Mouse (Mus musculus): ENCODE data around the gene Htr1b. TPM values are rescaled to one million over a fixed set of nuclear protein-coding genes. Genes with fewer than 3 reads are reported as not detected.

Gene Htr1b
- polyA plus RNA-seq, 1 experiment = 0.27 TPM

- no peak overlapping the region for H3K4me3 ChIP-seq (ENCODE audit: extremely low read depth, insufficient read depth, insufficient read length)
- DNase-seq (ENCODE audit: low read depth in 1 of 2, low spot score in 2 of 2) = no peak
- H3K27me3 ChIP-seq (ENCODE audit: control insufficient read depth, insufficient read depth, low read length) = peaks cover 15% of the 10 kb centered on the region
- 6% methylated on average over 27 of the region's 27 CpGs for WGBS
- H3K27ac ChIP-seq (ENCODE audit: insufficient read depth, low read length) = no peak overlapping the region
- H3K4me1 ChIP-seq (ENCODE audit: control insufficient read depth, insufficient read depth, insufficient read length) = peaks cover 10% of the 10 kb centered on the region
- no peak for TF ChIP-seq POLR2A (IDR thresholded peaks at IDR 0.05; ENCODE audit: low read depth, low read length)
- no peak for TF ChIP-seq CTCF (IDR thresholded peaks at IDR 0.05; ENCODE audit: extremely low read depth, insufficient read depth, insufficient read length, insufficient replicate concordance)
- no peaks in the 10 kb centered on the region for H3K36me3 ChIP-seq (ENCODE audit: control insufficient read depth, insufficient read depth, low read length)
Measured at GRCm38 (mm10) chr9:81631581-81632091, 2.0 kb downstream of the Htr1b start.

DNA sequence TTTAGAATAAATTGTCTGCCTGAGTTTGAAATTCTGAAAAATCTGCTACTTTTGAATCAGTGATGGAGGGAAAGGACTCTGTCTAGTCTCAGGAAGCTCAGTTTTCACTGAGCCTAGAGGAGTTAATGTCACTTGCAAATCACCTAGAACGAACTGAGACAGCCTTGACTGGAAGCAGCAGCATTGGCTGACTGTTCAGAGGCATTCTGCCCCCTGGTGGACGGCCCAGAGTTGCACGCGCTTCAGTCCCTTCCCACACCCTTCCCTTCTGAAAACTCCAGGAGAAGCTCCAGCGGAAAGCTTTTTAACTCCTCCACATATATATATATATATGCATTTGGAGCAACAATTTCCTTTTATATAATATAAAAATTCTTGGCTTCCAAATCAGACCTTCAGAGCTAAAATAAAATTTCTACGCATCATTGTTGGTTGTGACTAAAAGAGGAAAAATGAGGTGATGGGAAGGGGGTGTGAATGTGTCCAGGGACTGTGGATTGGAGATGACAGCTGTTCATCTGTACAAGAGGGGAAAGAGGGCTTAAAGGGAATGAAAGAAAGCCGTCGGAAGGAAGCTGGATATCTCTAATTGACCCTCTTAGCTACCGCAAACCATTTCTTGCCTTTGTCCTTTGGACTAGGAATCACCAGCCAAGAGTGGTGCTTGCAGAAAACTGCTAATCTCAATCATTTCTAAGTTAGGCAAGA, 6.6 kb downstream of the Htr1b start:
- 46% methylated on average over 9 of the region's 9 CpGs for WGBS
- Histone ChIP-seq H3K4me3 (ENCODE audit: extremely low read depth, insufficient read depth, insufficient read length) (no peak overlapping the region), H3K36me3 (ENCODE audit: control insufficient read depth, insufficient read depth, low read length) (no peaks in the 10 kb centered on the region), H3K27ac (ENCODE audit: insufficient read depth, low read length) (no peak overlapping the region), H3K27me3 (ENCODE audit: control insufficient read depth, insufficient read depth, low read length) (peaks cover 2% of the 10 kb centered on the region; the same call in 1 of the 2 replicates), H3K4me1 (ENCODE audit: control insufficient read depth, insufficient read depth, insufficient read length) (no peaks in the 10 kb centered on the region; the same call in 1 of the 2 replicates)
- TF ChIP-seq CTCF (IDR thresholded peaks at IDR 0.05; ENCODE audit: extremely low read depth, insufficient read depth, insufficient read length, insufficient replicate concordance) = peak; percentile 86
- TF ChIP-seq POLR2A (IDR thresholded peaks at IDR 0.05; ENCODE audit: low read depth, low read length) = no peak
- peak in 1 of 2 experiments; percentile 32 for DNase-seq (ENCODE audit: low read depth in 1 of 2, low spot score in 2 of 2)

GRCm38 (mm10) chr9:81625898-81626297, 7.7 kb downstream of the Htr1b start:
- Histone ChIP-seq H3K27ac (ENCODE audit: insufficient read depth, low read length) (no peak overlapping the region), H3K27me3 (ENCODE audit: control insufficient read depth, insufficient read depth, low read length) (no peaks in the 10 kb centered on the region), H3K4me1 (ENCODE audit: control insufficient read depth, insufficient read depth, insufficient read length) (no peaks in the 10 kb centered on the region), H3K36me3 (ENCODE audit: control insufficient read depth, insufficient read depth, low read length) (no peaks in the 10 kb centered on the region), H3K4me3 (ENCODE audit: extremely low read depth, insufficient read depth, insufficient read length) (no peak overlapping the region)
- DNase-seq (ENCODE audit: low read depth in 1 of 2, low spot score in 2 of 2) = no peak
- no peak for TF ChIP-seq POLR2A (IDR thresholded peaks at IDR 0.05; ENCODE audit: low read depth, low read length)
- no peak for TF ChIP-seq CTCF (IDR thresholded peaks at IDR 0.05; ENCODE audit: extremely low read depth, insufficient read depth, insufficient read length, insufficient replicate concordance)

GRCm38 (mm10) chr9:81622873-81623272, 10.8 kb downstream of the Htr1b start:
- no peaks in the 10 kb centered on the region for H3K27me3 ChIP-seq (ENCODE audit: control insufficient read depth, insufficient read depth, low read length)
- H3K4me3 ChIP-seq (ENCODE audit: extremely low read depth, insufficient read depth, insufficient read length) = no peak overlapping the region
- 83% methylated on average over 5 of the region's 5 CpGs for WGBS
- H3K36me3 ChIP-seq (ENCODE audit: control insufficient read depth, insufficient read depth, low read length) = no peaks in the 10 kb centered on the region
- H3K4me1 ChIP-seq (ENCODE audit: control insufficient read depth, insufficient read depth, insufficient read length) = no peaks in the 10 kb centered on the region
- DNase-seq (ENCODE audit: low read depth in 1 of 2, low spot score in 2 of 2) = no peak
- H3K27ac ChIP-seq (ENCODE audit: insufficient read depth, low read length) = no peak overlapping the region
- no peak for TF ChIP-seq POLR2A (IDR thresholded peaks at IDR 0.05; ENCODE audit: low read depth, low read length)
- no peak for TF ChIP-seq CTCF (IDR thresholded peaks at IDR 0.05; ENCODE audit: extremely low read depth, insufficient read depth, insufficient read length, insufficient replicate concordance)

DNA sequence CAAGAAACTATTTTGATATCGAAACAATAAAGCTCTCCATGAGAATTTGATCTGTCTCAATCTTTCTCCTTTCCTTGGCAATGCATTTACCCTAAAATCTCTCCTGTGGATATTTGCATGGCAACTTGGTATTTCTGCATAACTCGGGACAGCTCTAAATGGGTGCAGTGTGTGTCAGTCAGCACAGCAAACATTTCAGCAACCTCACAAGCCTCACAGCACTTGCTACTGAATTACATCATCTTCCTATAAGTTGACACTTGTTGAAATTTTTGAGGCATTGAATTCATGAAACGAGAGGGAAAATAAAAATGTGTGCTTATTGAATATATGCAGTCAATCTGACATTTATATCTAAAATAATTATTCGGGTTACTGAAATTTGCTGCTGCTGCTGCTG, 22.6 kb downstream of the Htr1b start:
- no peak for DNase-seq (ENCODE audit: low read depth in 1 of 2, low spot score in 2 of 2)
- H3K36me3 ChIP-seq (ENCODE audit: control insufficient read depth, insufficient read depth, low read length) = no peaks in the 10 kb centered on the region
- H3K27ac ChIP-seq (ENCODE audit: insufficient read depth, low read length) = no peak overlapping the region
- H3K4me3 ChIP-seq (ENCODE audit: extremely low read depth, insufficient read depth, insufficient read length) = no peak overlapping the region
- no peak for TF ChIP-seq CTCF (IDR thresholded peaks at IDR 0.05; ENCODE audit: extremely low read depth, insufficient read depth, insufficient read length, insufficient replicate concordance)
- no peak for TF ChIP-seq POLR2A (IDR thresholded peaks at IDR 0.05; ENCODE audit: low read depth, low read length)
- no peaks in the 10 kb centered on the region for H3K27me3 ChIP-seq (ENCODE audit: control insufficient read depth, insufficient read depth, low read length)
- WGBS = 76% methylated on average over 4 of the region's 4 CpGs
- no peaks in the 10 kb centered on the region for H3K4me1 ChIP-seq (ENCODE audit: control insufficient read depth, insufficient read depth, insufficient read length)

Other genes starting within 250 kb of the Htr1b start
- gene Mei4, start 229.8 kb upstream of the Htr1b start, polyA plus RNA-seq (2012; rRNA removed) = 0.07 TPM in 1 of 2 replicates, not detected in the other